Mouse (Mus musculus) layer of hippocampus, adult 8-10 months (tissue): Measurements from ENCODE around the gene Cux1. TPM values are rescaled to one million over a fixed set of nuclear protein-coding genes. Genes with fewer than 3 reads are reported as not detected.

Experiments
- DNase-seq, 2 experiments: peaks; one replicate each; pipeline ENCODE4 v3.0.0; 2022; ENCODE audit warnings: low spot score in 2 of 2
- total RNA-seq, 4 experiments: library from RNA; stranded (reverse); gene quantifications; 2 replicates each; pipeline ENCODE4 v1.2.4; 2022

The Cux1 gene
- total RNA-seq, 4 experiments from 2014 or later, result 37.3 to 53.2 (median 46.7) TPM

- DNase-seq, result no peak
These were observed 138.7 kb downstream of the Cux1 start for GRCm38 (mm10) chr5:136428498-136429060.

GRCm38 (mm10) chr5:136427772-136428497, 139.4 kb downstream of the Cux1 start:
- DNase-seq, result no peak

GRCm38 (mm10) chr5:136427121-136427771, 140.0 kb downstream of the Cux1 start:
- DNase-seq, result no peak

- DNase-seq, result no peak
These were observed 144.3 kb downstream of the Cux1 start for GRCm38 (mm10) chr5:136422948-136423347.

GRCm38 (mm10) chr5:136421885-136422284, 145.4 kb downstream of the Cux1 start:
- no peak for DNase-seq

GRCm38 (mm10) chr5:136421316-136421715, 146.0 kb downstream of the Cux1 start:
- DNase-seq, result no peak

GRCm38 (mm10) chr5:136420342-136420741, 146.9 kb downstream of the Cux1 start:
- DNase-seq, result no peak

- no peak for DNase-seq
These were observed 149.4 kb downstream of the Cux1 start for GRCm38 (mm10) chr5:136417891-136418290.

- DNase-seq, result no peak
These were observed 152.8 kb downstream of the Cux1 start for GRCm38 (mm10) chr5:136414479-136414878.

GRCm38 (mm10) chr5:136410681-136411181, 156.6 kb downstream of the Cux1 start:
- no peak for DNase-seq

GRCm38 (mm10) chr5:136406357-136406756, 160.9 kb downstream of the Cux1 start:
- no peak for DNase-seq

GRCm38 (mm10) chr5:136403565-136403961, 163.7 kb downstream of the Cux1 start:
- DNase-seq, result peak in 1 of 2 experiments; percentile 14

- no peak for DNase-seq
These were observed 164.4 kb downstream of the Cux1 start for GRCm38 (mm10) chr5:136402622-136403564.

- no peak for DNase-seq
These were observed 168.6 kb downstream of the Cux1 start for GRCm38 (mm10) chr5:136398706-136399105.

GRCm38 (mm10) chr5:136396699-136397098, 170.6 kb downstream of the Cux1 start:
- DNase-seq, result no peak

GRCm38 (mm10) chr5:136396256-136396655, 171.0 kb downstream of the Cux1 start:
- DNase-seq, result no peak

- no peak for DNase-seq
These were observed 171.6 kb downstream of the Cux1 start for GRCm38 (mm10) chr5:136395600-136396195.

- DNase-seq, result no peak
These were observed 172.6 kb downstream of the Cux1 start for GRCm38 (mm10) chr5:136394517-136395212.

- DNase-seq, result no peak
These were observed 173.7 kb downstream of the Cux1 start for GRCm38 (mm10) chr5:136393621-136394020.

- no peak for DNase-seq
These were observed 180.5 kb downstream of the Cux1 start for GRCm38 (mm10) chr5:136386757-136387156.
